10 mouse cellular contexts compared by ENCODE assay signal in the genomic region with DNA sequence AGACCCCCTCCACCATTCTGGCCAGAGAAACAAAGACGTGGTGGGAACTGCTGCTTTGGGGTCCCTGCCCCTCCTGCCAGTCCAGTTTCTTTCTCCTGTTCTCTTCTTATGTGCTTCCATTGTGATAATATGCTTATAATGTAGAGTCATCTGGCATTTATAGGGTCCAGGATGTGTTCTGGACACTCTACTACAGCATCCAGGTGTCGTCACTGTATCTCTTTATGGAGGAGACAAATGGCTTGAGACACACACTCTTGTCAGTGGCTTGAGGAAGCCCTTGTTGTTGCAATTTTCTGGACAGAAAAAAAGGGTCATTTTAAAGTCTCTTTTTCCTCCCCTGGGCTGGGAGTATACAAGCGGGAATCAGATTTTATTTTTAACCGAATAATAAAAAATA. TPM values are rescaled to one million over a fixed set of nuclear protein-coding genes. Genes with fewer than 3 reads are reported as not detected.
DNase-seq lines count a peak whose midpoint lies in the region; ATAC-seq and TF ChIP-seq lines count a peak whose summit lies in the region.
"Had no signal": no experiment of that assay in that cellular context is flagged by ENCODE, and none has a peak within 500 bp of the region (broad histone marks: within the 10 kb centered on the region; RNA-seq: fewer than 3 reads in every experiment).

No protein-coding gene starts in this region.

- ATAC-seq in forebrain, embryonic 11.5 days (replicated peaks; ENCODE audit: low FRiP score): no peak
- no peak for ATAC-seq in forebrain, embryonic 16.5 days
- ATAC-seq in heart, postnatal 0 days (ENCODE audit: insufficient read depth, low read depth): no peak
- ATAC-seq in neural tube, embryonic 12.5 days (ENCODE audit: low FRiP score, low read depth): peak; percentile 50; the same call in 1 of the 2 replicates
- ATAC-seq in neural tube, embryonic 15.5 days (ENCODE audit: low FRiP score): no peak

- no peak for TF ChIP-seq EP300 in heart, postnatal 0 days (IDR thresholded peaks at IDR 0.05; ENCODE audit: low read depth)

- no peak for DNase-seq in forebrain, embryonic 11.5 days (ENCODE audit: low spot score)
- no peak for DNase-seq in heart, postnatal 0 days (ENCODE audit: low spot score)
- DNase-seq in heart, postnatal 14 days: no peak
- no peak for DNase-seq in neural tube, embryonic 10.5 days (ENCODE audit: extremely low spot score, low spot score)
- DNase-seq in urinary bladder, postnatal 36 days (ENCODE audit: low spot score in 2 of 2): no peak
- DNase-seq: cerebellum, adult 8-10 months; right cerebral cortex, adult 18-20 months had no signal

- intact Hi-C loops in heart, postnatal 14 days (cut with DNase I): loop anchor here (2.0 to 10.0 kb wide), 2 partner anchors 117 to 283 kb away; no protein-coding TSS in a partner anchor

- H3K27ac ChIP-seq in forebrain, embryonic 11.5 days (ENCODE audit: low read depth, low read length): no peak overlapping the region
- no peak overlapping the region for H3K27ac ChIP-seq in forebrain, embryonic 16.5 days (ENCODE audit: low read length)
- peak overlapping the region; percentile 35 for H3K27ac ChIP-seq in heart, postnatal 0 days (ENCODE audit: low read depth)
- H3K27ac ChIP-seq in neural tube, embryonic 12.5 days: no peak overlapping the region
- H3K27ac ChIP-seq in neural tube, embryonic 15.5 days (replicated peaks): no peak overlapping the region

- TF ChIP-seq CTCF in heart, postnatal 0 days (IDR thresholded peaks at IDR 0.05; ENCODE audit: low read depth): no peak

- no peak overlapping the region for H3K9ac ChIP-seq in forebrain, embryonic 11.5 days (ENCODE audit: low read length)
- H3K9ac ChIP-seq in forebrain, embryonic 16.5 days (replicated peaks; ENCODE audit: low read depth, low read length): no peak overlapping the region
- H3K9ac ChIP-seq in heart, postnatal 0 days (replicated peaks; ENCODE audit: low read depth, low read length): no peak overlapping the region
- no peak overlapping the region for H3K9ac ChIP-seq in neural tube, embryonic 12.5 days
- H3K9ac ChIP-seq in neural tube, embryonic 15.5 days (replicated peaks): no peak overlapping the region

- H3K27me3 ChIP-seq in forebrain, embryonic 11.5 days (ENCODE audit: control insufficient read depth, insufficient read depth, low read length): no peaks in the 10 kb centered on the region
- H3K27me3 ChIP-seq in forebrain, embryonic 16.5 days (replicated peaks; ENCODE audit: control insufficient read depth, insufficient read depth, low read length): no peaks in the 10 kb centered on the region
- no peaks in the 10 kb centered on the region for H3K27me3 ChIP-seq in heart, postnatal 0 days (ENCODE audit: control insufficient read depth, insufficient read depth, low read length)
- H3K27me3 ChIP-seq in neural tube, embryonic 12.5 days (replicated peaks): no peaks in the 10 kb centered on the region; the same call in none of the 2 replicates
- H3K27me3 ChIP-seq in neural tube, embryonic 15.5 days (replicated peaks): no peaks in the 10 kb centered on the region

- no peaks in the 10 kb centered on the region for H3K9me3 ChIP-seq in forebrain, embryonic 11.5 days (ENCODE audit: control insufficient read depth, low read length)
- H3K9me3 ChIP-seq in forebrain, embryonic 16.5 days (ENCODE audit: control insufficient read depth, low read length): peaks cover 7% of the 10 kb centered on the region
- H3K9me3 ChIP-seq in heart, postnatal 0 days (replicated peaks; ENCODE audit: control insufficient read depth, low read length): no peaks in the 10 kb centered on the region
- H3K9me3 ChIP-seq in neural tube, embryonic 12.5 days: no peaks in the 10 kb centered on the region
- H3K9me3 ChIP-seq in neural tube, embryonic 15.5 days (replicated peaks): no peaks in the 10 kb centered on the region

- WGBS in forebrain, embryonic 11.5 days: 20% methylated on average over 4 of the region's 4 CpGs
- 23% methylated on average over 4 of the region's 4 CpGs for WGBS in forebrain, embryonic 16.5 days
- WGBS in heart, postnatal 0 days: 44% methylated on average over 4 of the region's 4 CpGs
- WGBS in neural tube, embryonic 12.5 days: 24% methylated on average over 4 of the region's 4 CpGs
- 35% methylated on average over 4 of the region's 4 CpGs for WGBS in neural tube, embryonic 15.5 days

- H3K36me3 ChIP-seq in forebrain, embryonic 11.5 days (ENCODE audit: control insufficient read depth, insufficient read depth, low read length): no peaks in the 10 kb centered on the region
- H3K36me3 ChIP-seq in forebrain, embryonic 16.5 days (ENCODE audit: control insufficient read depth, insufficient read depth): no peaks in the 10 kb centered on the region
- H3K36me3 ChIP-seq in heart, postnatal 0 days (replicated peaks; ENCODE audit: control insufficient read depth, insufficient read depth, low read length): no peaks in the 10 kb centered on the region
- H3K36me3 ChIP-seq in neural tube, embryonic 12.5 days: no peaks in the 10 kb centered on the region
- H3K36me3 ChIP-seq in neural tube, embryonic 15.5 days: no peaks in the 10 kb centered on the region

- H3K4me3 ChIP-seq in forebrain, embryonic 11.5 days (ENCODE audit: low read depth, low read length): no peak overlapping the region
- H3K4me3 ChIP-seq in forebrain, embryonic 16.5 days (replicated peaks; ENCODE audit: low read length): no peak overlapping the region
- H3K4me3 ChIP-seq in heart, postnatal 0 days (ENCODE audit: low read depth, low read length): no peak overlapping the region
- H3K4me3 ChIP-seq in neural tube, embryonic 12.5 days: no peak overlapping the region
- no peak overlapping the region for H3K4me3 ChIP-seq in neural tube, embryonic 15.5 days (replicated peaks)

- peaks cover 9% of the 10 kb centered on the region; the same call in 1 of the 2 replicates for H3K4me1 ChIP-seq in forebrain, embryonic 11.5 days (replicated peaks; ENCODE audit: control insufficient read depth, insufficient read depth, low read length)
- peaks cover 9% of the 10 kb centered on the region for H3K4me1 ChIP-seq in forebrain, embryonic 16.5 days (replicated peaks; ENCODE audit: control insufficient read depth, insufficient read depth, low read length)
- peaks cover 15% of the 10 kb centered on the region; the same call in 1 of the 2 replicates for H3K4me1 ChIP-seq in heart, postnatal 0 days (ENCODE audit: control insufficient read depth, insufficient read depth)
- 0 out of 2 replicates have a peak, but pooled peaks cover 7% of the 10 kb centered on the region for H3K4me1 ChIP-seq in neural tube, embryonic 12.5 days
- peaks cover 9% of the 10 kb centered on the region for H3K4me1 ChIP-seq in neural tube, embryonic 15.5 days

- peak overlapping the region; percentile 40; the same call in 1 of the 2 replicates for H3K4me2 ChIP-seq in forebrain, embryonic 11.5 days (ENCODE audit: low read depth, low read length, severe bottlenecking)
- H3K4me2 ChIP-seq in forebrain, embryonic 16.5 days (ENCODE audit: low read length): no peak overlapping the region; the same call in 1 of the 2 replicates
- peak overlapping the region; percentile 55; the same call in 1 of the 2 replicates for H3K4me2 ChIP-seq in heart, postnatal 0 days (ENCODE audit: low read depth, low read length)
- H3K4me2 ChIP-seq in neural tube, embryonic 12.5 days (replicated peaks): peak overlapping the region; percentile 46
- peak overlapping the region; percentile 47; the same call in 1 of the 2 replicates for H3K4me2 ChIP-seq in neural tube, embryonic 15.5 days

RNA-seq across cellular contexts. Expression of a gene that starts 33.3 kb away (rescaled TPM):
- polyA plus RNA-seq in forebrain, embryonic 11.5 days (2014; fragmentation: Nextera tagmentation; extraction: Ambion mirVana): 3.6 and 4.8 TPM in 2 replicates
- polyA plus RNA-seq in forebrain, embryonic 16.5 days (2015; fragmentation: Nextera tagmentation; extraction: Ambion mirVana): 5.1 and 6.1 TPM in 2 replicates
- total RNA-seq in heart, postnatal 0 days (2014; rRNA removed; ENCODE audit: low replicate concordance): not detected in 2 replicates
- 1.8 and 2.0 TPM in 2 replicates for polyA plus RNA-seq in heart, postnatal 0 days (2015; fragmentation: Nextera tagmentation; extraction: Ambion mirVana)
- total RNA-seq in heart, postnatal 14 days (2021): not detected
- 2.7 and 3.1 TPM in 2 replicates for polyA plus RNA-seq in neural tube, embryonic 12.5 days (2016; fragmentation: Nextera tagmentation; extraction: Ambion mirVana)
- polyA plus RNA-seq in neural tube, embryonic 15.5 days (2015; fragmentation: Nextera tagmentation; extraction: Ambion mirVana): 9.2 and 15.2 TPM in 2 replicates
